Mouse (Mus musculus) heart, embryonic 16.5 days (tissue): ENCODE data around the gene 2310022B05Rik. TPM values are rescaled to one million over a fixed set of nuclear protein-coding genes. Genes with fewer than 3 reads are reported as not detected.

Experiments
- ATAC-seq: fragments of 200-750 bp; cut with Nextera tagmentation; replicated peaks from 2 replicates; pipeline ENCODE4 v1.8.0; 2017; ENCODE audit warnings: moderate number of reproducible peaks; ENCODE audit not compliant: insufficient read depth, low FRiP score; ENCODE audit errors: extremely low read depth
- H3K27ac ChIP-seq: fragments of 300-500 bp; sonication (generic); 2 replicates; pipeline ENCODE4 v1.5.1; 2014; ENCODE audit warnings: mild to moderate bottlenecking, low read length, control low read depth, moderate library complexity
- H3K27me3 ChIP-seq: fragments of 300-500 bp; sonication (generic); 2 replicates; pipeline ENCODE4 v1.6.1; 2014; ENCODE audit warnings: low read length, mixed read lengths; ENCODE audit not compliant: control insufficient read depth, insufficient read depth
- H3K36me3 ChIP-seq: fragments of 300-500 bp; sonication (generic); 2 replicates; pipeline ENCODE4 v1.6.1; 2014; ENCODE audit not compliant: control insufficient read depth, insufficient read depth
- H3K4me1 ChIP-seq: fragments of 300-500 bp; sonication (generic); 2 replicates; pipeline ENCODE4 v1.6.1; 2014; ENCODE audit warnings: low read length, mixed read lengths; ENCODE audit not compliant: control insufficient read depth, insufficient read depth
- H3K4me2 ChIP-seq: fragments of 300-500 bp; sonication (generic); 2 replicates; pipeline ENCODE4 v1.6.1; 2014; ENCODE audit warnings: low read depth, mild to moderate bottlenecking, control low read depth, low read length
- H3K4me3 ChIP-seq: fragments of 300-500 bp; sonication (generic); 2 replicates; pipeline ENCODE4 v1.5.1; 2014; ENCODE audit warnings: mild to moderate bottlenecking, control low read depth, low read length
- H3K9ac ChIP-seq: fragments of 300-500 bp; sonication (generic); 2 replicates; pipeline ENCODE4 v1.6.1; 2014; ENCODE audit warnings: low read length, control low read depth
- H3K9me3 ChIP-seq: fragments of 300-500 bp; sonication (generic); replicated peaks from 2 replicates; pipeline ENCODE4 v1.6.1; 2016; ENCODE audit warnings: low read length; ENCODE audit not compliant: control insufficient read depth
- WGBS: fragments of 180-500 bp; shearing (Covaris S2); extraction: QIAGEN DNeasy Blood & Tissue Kit; methylation state at CpG from one replicate; pipeline ENCODE4 v1.1.7; 2014; 5-methylcytosine and 5-hydroxymethylcytosine counted together
- polyA plus RNA-seq: library from polyadenylated mRNA; unstranded; fragments of >200 nt; fragmentation: Nextera tagmentation; extraction: Ambion mirVana; gene quantifications from 2 replicates; pipeline ENCODE4 v1.2.1, GENCODE M21; 2015

2310022B05Rik gene
- polyA plus RNA-seq, 1 experiment from 2014 or later, result 39.3 TPM

DNA sequence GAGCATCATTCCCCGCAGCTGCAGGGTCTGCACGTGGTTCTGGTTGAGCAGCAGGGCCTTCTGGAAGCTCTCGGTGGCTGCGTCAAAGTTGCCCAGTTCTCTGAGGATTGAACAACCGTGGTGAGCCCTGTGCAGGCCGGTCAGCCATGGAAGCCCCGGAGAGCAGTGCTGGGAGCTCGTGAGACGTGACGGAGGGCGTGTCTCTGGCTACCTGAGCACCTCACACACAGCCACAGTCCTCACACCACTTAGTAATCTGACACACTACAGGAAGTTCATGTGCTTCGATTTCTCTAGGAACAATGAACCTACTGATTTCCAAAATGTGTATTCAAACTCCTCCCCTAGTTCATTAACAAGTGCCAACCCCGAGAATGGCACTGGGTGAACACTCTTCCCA, 25.7 kb upstream of the 2310022B05Rik start:
- Histone ChIP-seq H3K4me2 (no peak overlapping the region), H3K9ac (no peak overlapping the region), H3K27me3 (no peaks in the 10 kb centered on the region), H3K4me3 (no peak overlapping the region), H3K4me1 (no peaks in the 10 kb centered on the region), H3K9me3 (no peaks in the 10 kb centered on the region), H3K27ac (no peak overlapping the region), H3K36me3 (peaks cover 12% of the 10 kb centered on the region; the same call in 1 of the 2 replicates)
- ATAC-seq, result no peak
- WGBS, result 86% methylated on average over 13 of the region's 13 CpGs

DNA sequence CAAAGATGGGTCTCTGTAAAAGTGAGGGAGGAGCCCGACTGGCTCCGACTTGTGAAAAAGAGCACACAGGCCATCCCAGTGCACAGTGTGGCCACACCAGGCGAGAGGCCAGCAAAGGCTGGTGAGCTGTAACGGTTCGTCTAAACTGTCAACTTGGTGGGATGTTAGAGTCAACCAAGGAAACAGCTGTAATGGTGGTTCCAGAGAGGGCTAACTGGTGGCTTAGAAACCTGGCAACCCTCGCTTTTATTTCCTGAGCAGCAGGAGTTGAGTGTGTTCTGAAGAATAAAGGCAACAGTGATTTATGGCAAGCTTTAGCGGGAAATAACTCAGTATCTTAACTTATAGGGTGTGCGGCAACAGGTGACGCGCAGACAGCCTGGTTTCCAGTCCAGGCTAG, 19.0 kb upstream of the 2310022B05Rik start:
- no peaks in the 10 kb centered on the region for H3K27me3 ChIP-seq
- no peaks in the 10 kb centered on the region for H3K9me3 ChIP-seq
- H3K4me2 ChIP-seq, result no peak overlapping the region
- no peak overlapping the region for H3K9ac ChIP-seq
- no peak overlapping the region for H3K4me3 ChIP-seq
- 93% methylated on average over 10 of the region's 10 CpGs for WGBS
- ATAC-seq, result no peak
- H3K27ac ChIP-seq, result no peak overlapping the region
- H3K36me3 ChIP-seq, result peaks cover 32% of the 10 kb centered on the region
- 0 out of 2 replicates have a peak, but pooled peaks cover 2% of the 10 kb centered on the region for H3K4me1 ChIP-seq

DNA sequence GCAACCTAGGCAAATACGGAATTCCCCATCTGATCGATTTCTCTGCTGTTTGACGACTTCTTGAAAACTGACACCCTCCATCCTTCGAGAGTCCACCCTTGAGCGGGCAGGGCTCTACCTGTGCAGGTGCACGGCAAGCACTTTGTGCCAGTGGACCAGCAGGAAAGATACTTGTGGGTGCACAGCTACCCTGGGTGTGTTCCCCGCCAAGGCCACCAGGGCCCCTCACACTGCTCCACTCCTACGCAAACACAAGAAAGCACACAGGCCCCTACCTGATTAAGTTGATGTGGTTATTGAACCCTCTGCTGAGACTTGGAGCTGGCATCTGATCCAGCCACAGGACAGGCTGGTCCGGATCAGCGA, 18.6 kb upstream of the 2310022B05Rik start:
- no peaks in the 10 kb centered on the region for H3K9me3 ChIP-seq
- H3K27ac ChIP-seq, result no peak overlapping the region
- WGBS, result 77% methylated on average over 10 of the region's 10 CpGs

DNA sequence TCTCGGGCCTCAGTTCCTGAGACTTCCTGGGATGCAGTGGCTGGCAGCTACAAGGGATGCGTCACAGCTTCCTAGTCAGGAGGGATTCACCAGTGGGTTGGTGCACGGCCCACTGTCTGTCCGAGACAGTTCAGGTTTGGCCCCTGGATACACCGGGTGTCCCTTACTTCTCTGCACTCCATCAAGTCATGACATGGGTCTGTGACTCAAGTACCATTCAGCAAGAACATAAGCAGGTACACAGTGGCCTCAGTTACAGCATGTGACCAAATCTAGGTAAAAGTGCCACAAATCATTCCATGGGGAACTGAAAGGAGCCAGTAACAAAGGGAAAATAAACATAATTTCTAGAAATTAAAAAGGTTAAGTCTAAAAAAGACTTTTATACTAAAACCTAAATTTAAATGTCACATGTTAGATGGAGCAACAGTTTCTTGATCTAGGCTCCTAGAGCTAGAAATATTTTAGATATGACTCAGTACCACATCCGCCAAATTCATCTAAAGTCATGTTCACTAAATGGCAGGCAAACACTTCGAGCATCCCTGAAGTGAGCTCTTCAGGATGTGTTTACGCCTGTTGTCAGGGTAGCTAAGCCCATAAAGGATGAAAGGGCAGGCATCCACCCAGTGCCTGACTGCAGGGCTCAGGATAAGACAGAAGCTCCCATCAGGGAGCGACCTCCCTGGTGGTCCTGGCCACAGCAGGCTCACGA, 18.1 kb upstream of the 2310022B05Rik start:
- ATAC-seq, result no peak

More for the DNA sequence above, 18.6 kb upstream of the 2310022B05Rik start:
- no peak for ATAC-seq
- Histone ChIP-seq H3K4me1 (0 out of 2 replicates have a peak, but pooled peaks cover 2% of the 10 kb centered on the region), H3K4me3 (no peak overlapping the region), H3K36me3 (peaks cover 32% of the 10 kb centered on the region), H3K9ac (no peak overlapping the region), H3K4me2 (no peak overlapping the region), H3K27me3 (no peaks in the 10 kb centered on the region)

DNA sequence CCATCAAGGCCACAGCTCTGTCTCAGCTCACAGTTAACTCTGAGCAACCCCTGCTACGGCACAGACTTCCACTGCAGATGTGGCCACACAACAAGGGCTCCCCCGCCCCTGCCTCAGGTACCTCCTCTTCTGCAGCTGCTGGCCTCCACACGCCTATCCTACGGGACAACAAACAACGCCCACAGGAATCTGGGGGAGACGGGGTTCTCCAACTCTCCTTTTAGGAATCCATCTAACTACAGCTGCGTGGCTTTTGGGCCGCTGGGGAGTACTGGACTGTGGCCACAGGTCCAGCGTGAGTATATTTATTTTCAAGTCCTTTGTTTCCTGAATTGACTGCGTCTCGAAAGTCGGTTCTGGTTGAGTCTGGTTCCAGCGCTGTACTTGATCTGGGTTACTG, 15.1 kb upstream of the 2310022B05Rik start:
- no peak overlapping the region for H3K4me3 ChIP-seq
- no peak overlapping the region for H3K4me2 ChIP-seq
- no peak for ATAC-seq
- no peaks in the 10 kb centered on the region for H3K9me3 ChIP-seq
- H3K27ac ChIP-seq, result no peak overlapping the region
- 93% methylated on average over 13 of the region's 13 CpGs for WGBS
- H3K4me1 ChIP-seq, result 0 out of 2 replicates have a peak, but pooled peaks cover 2% of the 10 kb centered on the region
- no peak overlapping the region for H3K9ac ChIP-seq
- H3K36me3 ChIP-seq, result peaks cover 20% of the 10 kb centered on the region
- no peaks in the 10 kb centered on the region for H3K27me3 ChIP-seq

More for the DNA sequence above, 18.1 kb upstream of the 2310022B05Rik start:
- WGBS, result 80% methylated on average over 10 of the region's 10 CpGs
- Histone ChIP-seq H3K27me3 (no peaks in the 10 kb centered on the region), H3K4me2 (no peak overlapping the region), H3K27ac (no peak overlapping the region), H3K36me3 (peaks cover 32% of the 10 kb centered on the region), H3K4me3 (no peak overlapping the region), H3K4me1 (0 out of 2 replicates have a peak, but pooled peaks cover 2% of the 10 kb centered on the region), H3K9ac (no peak overlapping the region), H3K9me3 (no peaks in the 10 kb centered on the region)

DNA sequence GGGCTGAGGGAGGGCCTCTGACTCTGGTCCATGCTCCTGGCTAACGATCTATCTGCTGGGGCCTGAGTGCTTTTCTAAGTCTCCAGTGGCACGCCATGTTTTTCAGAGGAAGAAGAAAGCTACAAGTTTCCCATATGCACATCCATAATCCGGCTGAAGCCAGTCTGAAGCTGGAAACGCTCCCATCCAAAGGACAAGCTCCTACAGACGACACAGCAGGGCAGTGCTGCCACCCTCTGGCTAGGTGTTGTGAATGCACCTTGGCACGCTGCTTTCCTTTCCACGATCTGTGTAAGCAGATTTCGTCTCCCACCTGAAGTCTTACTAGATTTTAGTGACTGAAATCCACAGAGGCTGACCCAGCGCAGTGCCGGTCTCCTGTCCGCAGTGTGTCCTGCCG, 14.3 kb upstream of the 2310022B05Rik start:
- no peak overlapping the region for H3K4me3 ChIP-seq
- no peak overlapping the region for H3K4me2 ChIP-seq
- WGBS, result 41% methylated on average over 12 of the region's 12 CpGs
- no peaks in the 10 kb centered on the region for H3K27me3 ChIP-seq
- H3K4me1 ChIP-seq, result 0 out of 2 replicates have a peak, but pooled peaks cover 2% of the 10 kb centered on the region
- H3K9me3 ChIP-seq, result no peaks in the 10 kb centered on the region
- H3K27ac ChIP-seq, result no peak overlapping the region
- ATAC-seq, result peak; percentile 81
- peak overlapping the region; percentile 22 for H3K9ac ChIP-seq
- H3K36me3 ChIP-seq, result peaks cover 14% of the 10 kb centered on the region

DNA sequence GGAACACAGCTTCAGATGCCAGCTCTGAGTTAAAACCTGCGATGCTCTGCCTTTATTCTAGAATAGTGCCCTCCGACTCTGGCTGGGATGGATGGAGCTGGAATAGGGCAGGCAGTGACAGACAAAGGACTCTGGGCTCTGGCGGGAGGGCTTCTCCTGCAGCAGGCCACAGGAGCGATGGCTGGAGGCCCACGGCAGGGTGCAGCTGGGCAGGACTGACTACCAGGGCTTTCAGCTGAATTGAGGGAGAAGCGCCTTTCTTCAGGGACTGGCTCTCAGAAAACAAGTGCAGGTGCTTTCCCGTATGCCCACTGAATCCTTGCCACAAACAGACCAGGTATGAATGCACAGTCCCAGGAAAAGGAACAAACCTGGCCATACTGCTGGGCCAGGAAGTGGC, 13.9 kb upstream of the 2310022B05Rik start:
- H3K27me3 ChIP-seq, result no peaks in the 10 kb centered on the region
- peaks cover 14% of the 10 kb centered on the region for H3K36me3 ChIP-seq
- no peak overlapping the region for H3K27ac ChIP-seq
- WGBS, result 89% methylated on average over 7 of the region's 7 CpGs
- ATAC-seq, result no peak
- no peak overlapping the region for H3K4me3 ChIP-seq
- no peak overlapping the region for H3K4me2 ChIP-seq
- H3K9ac ChIP-seq, result peak overlapping the region; percentile 22
- no peaks in the 10 kb centered on the region for H3K9me3 ChIP-seq
- H3K4me1 ChIP-seq, result 0 out of 2 replicates have a peak, but pooled peaks cover 2% of the 10 kb centered on the region

DNA sequence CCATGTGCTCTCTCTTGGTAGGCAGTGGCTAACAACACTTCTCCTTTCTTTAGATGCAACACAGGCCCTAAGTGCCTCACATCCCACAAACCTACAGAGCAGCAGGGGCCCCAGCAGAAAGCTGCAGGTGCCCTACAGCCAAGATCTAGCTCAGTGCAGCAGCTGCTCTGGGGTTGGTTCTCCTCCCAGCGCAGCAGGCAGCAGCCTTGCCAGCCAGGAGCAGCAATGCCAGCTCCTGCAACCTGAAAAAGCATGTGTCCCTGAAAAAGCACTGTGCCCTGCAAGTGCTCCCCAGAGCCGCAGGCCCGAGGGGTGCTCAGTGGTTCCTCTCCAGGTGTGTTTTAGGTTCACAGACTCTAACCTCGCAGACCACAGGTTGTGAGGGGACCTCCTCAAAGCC, 13.5 kb upstream of the 2310022B05Rik start:
- Histone ChIP-seq H3K9me3 (no peaks in the 10 kb centered on the region), H3K4me1 (0 out of 2 replicates have a peak, but pooled peaks cover 2% of the 10 kb centered on the region), H3K27me3 (no peaks in the 10 kb centered on the region), H3K36me3 (peaks cover 12% of the 10 kb centered on the region), H3K27ac (no peak overlapping the region), H3K4me3 (no peak overlapping the region), H3K4me2 (no peak overlapping the region), H3K9ac (no peak overlapping the region)
- WGBS, result 91% methylated on average over 4 of the region's 4 CpGs
- ATAC-seq, result no peak

DNA sequence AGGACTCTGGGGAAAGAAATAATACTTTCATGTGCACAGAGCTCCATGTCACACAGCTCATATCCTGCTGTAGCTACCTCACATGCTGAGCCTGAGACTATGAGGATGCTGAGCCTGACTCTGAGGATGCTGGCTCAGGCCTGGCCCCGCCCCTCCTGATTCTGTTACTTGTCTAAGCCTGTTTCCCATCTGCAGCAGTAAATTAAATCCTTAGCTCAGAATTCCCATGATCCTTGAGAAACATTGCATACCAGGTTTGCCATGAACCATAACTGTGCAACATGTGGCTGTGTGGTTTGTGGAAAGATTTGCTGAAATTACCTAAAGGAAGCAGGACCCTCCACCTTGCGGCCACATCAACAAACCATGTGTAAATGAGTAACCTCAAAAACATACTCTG, 9.2 kb upstream of the 2310022B05Rik start:
- ATAC-seq, result no peak
- Histone ChIP-seq H3K4me1 (0 out of 2 replicates have a peak, but pooled peaks cover 1% of the 10 kb centered on the region), H3K9me3 (no peaks in the 10 kb centered on the region), H3K27ac (no peak overlapping the region), H3K4me2 (no peak overlapping the region), H3K9ac (no peak overlapping the region), H3K27me3 (no peaks in the 10 kb centered on the region), H3K36me3 (no peaks in the 10 kb centered on the region; the same call in 1 of the 2 replicates), H3K4me3 (no peak overlapping the region)
- WGBS, result 96% methylated on average over 2 of the region's 2 CpGs
